Mouse (Mus musculus) brain, embryonic 14.5 days (tissue): ENCODE measurements at regions not wholly inside any gene's neighbourhood (a gene's known extent, or its start where the extent isn't known, plus 50 kb on each side); places are given as distances from the start of the nearest gene placed in this dataset.

Experiments used
- CTCF ChIP-seq: fragments of 200-500 bp; IDR thresholded peaks from 2 replicates; pipeline ENCODE4 v1.5.1; 2012; ENCODE audit warnings: inconsistent platforms, mild to moderate bottlenecking, moderate library complexity, borderline replicate concordance; ENCODE audit not compliant: insufficient read depth, insufficient read length; ENCODE audit errors: extremely low read depth
- POLR2A ChIP-seq: fragments of 200-500 bp; IDR thresholded peaks from 2 replicates; pipeline ENCODE4 v1.6.1; 2012; ENCODE audit warnings: mild to moderate bottlenecking, inconsistent platforms, borderline replicate concordance; ENCODE audit not compliant: poor library complexity, insufficient read depth, insufficient read length, severe bottlenecking; ENCODE audit errors: extremely low read depth

- TF ChIP-seq CTCF (no peak), POLR2A (no peak)
These were observed 52.3 kb upstream of the Ptgfr start for GRCm38 (mm10) chr3:151889738-151890137.
